ENCODE assay signal across 9 mouse cellular contexts in genomic region chr11:111522716-111523115, GRCm38 (mm10).
A peak's percentile ranks its signal among the peaks of the same experiment; 100 is the strongest.
DNase-seq lines count a peak whose midpoint lies in the region; ATAC-seq and TF ChIP-seq lines count a peak whose summit lies in the region.
"Had no signal": no experiment of that assay in that cellular context is flagged by ENCODE, and none has a peak within 500 bp of the region (broad histone marks: within the 10 kb centered on the region; RNA-seq: fewer than 3 reads in every experiment).

No protein-coding gene starts in this region.

- TF ChIP-seq POLR2A in thymus, adult 2 months (IDR thresholded peaks at IDR 0.05; ENCODE audit: control insufficient read depth, extremely low read depth, insufficient read depth, low read length, poor library complexity) = no peak

- no peaks in the 10 kb centered on the region for H3K9me3 ChIP-seq in forebrain, embryonic 12.5 days
- H3K9me3 ChIP-seq in midbrain, embryonic 15.5 days = no peaks in the 10 kb centered on the region
- H3K9me3 ChIP-seq: heart, embryonic 10.5 days had no signal

- no peak for TF ChIP-seq CTCF in layer of hippocampus, adult 2 months (conservative IDR thresholded peaks at IDR 0.05)
- no peak for TF ChIP-seq CTCF in thymus, adult 2 months (IDR thresholded peaks at IDR 0.05; ENCODE audit: borderline replicate concordance, control insufficient read depth, extremely low read depth, insufficient read depth, low read length, poor library complexity)

- no peak overlapping the region for H3K27ac ChIP-seq in forebrain, embryonic 12.5 days
- peak overlapping the region; percentile 82 for H3K27ac ChIP-seq in layer of hippocampus, adult 2 months
- H3K27ac ChIP-seq in midbrain, embryonic 15.5 days = peak overlapping the region; percentile 38
- H3K27ac ChIP-seq in thymus, adult 2 months (ENCODE audit: control insufficient read depth, insufficient read depth, low read length) = no peak overlapping the region
- H3K27ac ChIP-seq: heart, embryonic 10.5 days had no signal

- H3K4me1 ChIP-seq in forebrain, embryonic 12.5 days = no peaks in the 10 kb centered on the region
- 0 out of 2 replicates have a peak, but pooled peaks cover 2% of the 10 kb centered on the region for H3K4me1 ChIP-seq in midbrain, embryonic 15.5 days
- no peaks in the 10 kb centered on the region for H3K4me1 ChIP-seq in thymus, adult 2 months (replicated peaks; ENCODE audit: control insufficient read depth, insufficient read depth, low read length)

- H3K4me2 ChIP-seq in forebrain, embryonic 12.5 days = no peak overlapping the region
- H3K4me2 ChIP-seq in midbrain, embryonic 15.5 days = peak overlapping the region; percentile 36

- H3K36me3 ChIP-seq in forebrain, embryonic 12.5 days (replicated peaks) = no peaks in the 10 kb centered on the region
- H3K36me3 ChIP-seq in midbrain, embryonic 15.5 days (replicated peaks) = no peaks in the 10 kb centered on the region
- H3K36me3 ChIP-seq in thymus, adult 2 months (ENCODE audit: control insufficient read depth, insufficient read depth, low read length) = no peaks in the 10 kb centered on the region
- H3K36me3 ChIP-seq: heart, embryonic 10.5 days had no signal

- peak; percentile 79 to 86 for DNase-seq in cerebellum, postnatal 10 days
- no peak for DNase-seq in cerebellum, adult 9-10 months
- DNase-seq in layer of hippocampus, adult 2 months (ENCODE audit: low spot score in 2 of 2) = peak; percentile 72 to 78
- DNase-seq in thymus, adult 2 months = no peak
- no peak for DNase-seq in urinary bladder, postnatal 10 days (ENCODE audit: low spot score)
- no peak for DNase-seq in urinary bladder, postnatal 14 days (ENCODE audit: low spot score)

- H3K9ac ChIP-seq in forebrain, embryonic 12.5 days = no peak overlapping the region
- no peak overlapping the region for H3K9ac ChIP-seq in midbrain, embryonic 15.5 days

- H3K4me3 ChIP-seq in forebrain, embryonic 12.5 days (replicated peaks) = no peak overlapping the region
- peak overlapping the region; percentile 41 for H3K4me3 ChIP-seq in layer of hippocampus, adult 2 months
- H3K4me3 ChIP-seq in midbrain, embryonic 15.5 days = no peak overlapping the region
- H3K4me3 ChIP-seq in thymus, adult 2 months (ENCODE audit: control insufficient read depth, insufficient read depth, low read length) = no peak overlapping the region
- H3K4me3 ChIP-seq: heart, embryonic 10.5 days had no signal

- WGBS in forebrain, embryonic 12.5 days = 65% methylated on average over 8 of the region's 8 CpGs
- 34% methylated on average over 8 of the region's 8 CpGs for WGBS in midbrain, embryonic 15.5 days
- WGBS in thymus, adult 2 months = 84% methylated on average over 8 of the region's 8 CpGs

- ATAC-seq in forebrain, embryonic 12.5 days (ENCODE audit: low FRiP score) = 0 out of 2 replicates have a peak, but pooled peaks have one; percentile 27
- peak; percentile 78 for ATAC-seq in midbrain, embryonic 15.5 days (replicated peaks)

- no peaks in the 10 kb centered on the region for H3K27me3 ChIP-seq in forebrain, embryonic 12.5 days
- no peaks in the 10 kb centered on the region for H3K27me3 ChIP-seq in midbrain, embryonic 15.5 days (replicated peaks)
- no peaks in the 10 kb centered on the region for H3K27me3 ChIP-seq in thymus, adult 2 months (ENCODE audit: control insufficient read depth, insufficient read depth, low read length)

Comparison
In these comparisons a context has a peak if more than half of its experiments do, and no peak if none do; other contexts are left out.
1. DNase-seq: peak in cerebellum, postnatal 10 days (2 of 2) and layer of hippocampus, adult 2 months (2 of 2); none in cerebellum, adult 9-10 months (single experiment), thymus, adult 2 months (single experiment), urinary bladder, postnatal 10 days (single experiment) and urinary bladder, postnatal 14 days (single experiment).
2. H3K27ac ChIP-seq: peak in layer of hippocampus, adult 2 months (single experiment) and midbrain, embryonic 15.5 days (single experiment); none in forebrain, embryonic 12.5 days (single experiment) and thymus, adult 2 months (single experiment).